Mouse (Mus musculus): ENCODE data around the gene Klf13. TPM values are rescaled to one million over a fixed set of nuclear protein-coding genes. Genes with fewer than 3 reads are reported as not detected.
A peak's percentile ranks its signal among the peaks of the same experiment; 100 is the strongest.

The Klf13 gene
- total RNA-seq, 2 experiments from 2014 or later: 189 to 211 TPM

GRCm38 (mm10) chr7:63907778-63908495, 30.8 kb downstream of the Klf13 start:
- no peak for DNase-seq

- DNase-seq: no peak
Measured at GRCm38 (mm10) chr7:63905642-63906041, 33.1 kb downstream of the Klf13 start.

GRCm38 (mm10) chr7:63905190-63905589, 33.5 kb downstream of the Klf13 start:
- no peak for DNase-seq

GRCm38 (mm10) chr7:63903635-63904380, 34.9 kb downstream of the Klf13 start:
- DNase-seq: no peak

GRCm38 (mm10) chr7:63902604-63903210, 36.0 kb downstream of the Klf13 start:
- DNase-seq: no peak

- no peak for DNase-seq
Measured at GRCm38 (mm10) chr7:63901942-63902341, 36.8 kb downstream of the Klf13 start.

GRCm38 (mm10) chr7:63901346-63901745, 37.4 kb downstream of the Klf13 start:
- peak in 1 of 2 experiments; percentile 64 for DNase-seq

GRCm38 (mm10) chr7:63900411-63900810, 38.3 kb downstream of the Klf13 start:
- DNase-seq: no peak

GRCm38 (mm10) chr7:63899925-63900324, 38.8 kb downstream of the Klf13 start:
- DNase-seq: no peak

- no peak for DNase-seq
Measured at GRCm38 (mm10) chr7:63898201-63898600, 40.5 kb downstream of the Klf13 start.

GRCm38 (mm10) chr7:63897655-63898054, 41.1 kb downstream of the Klf13 start:
- DNase-seq: no peak

- peak; percentile 90 to 91 for DNase-seq
Measured at GRCm38 (mm10) chr7:63896968-63897468, 41.7 kb downstream of the Klf13 start.

GRCm38 (mm10) chr7:63896276-63896967, 42.3 kb downstream of the Klf13 start:
- DNase-seq: no peak

GRCm38 (mm10) chr7:63895223-63895622, 43.5 kb downstream of the Klf13 start:
- DNase-seq: no peak

- DNase-seq: no peak
Measured at GRCm38 (mm10) chr7:63894662-63895061, 44.1 kb downstream of the Klf13 start.

- no peak for DNase-seq
Measured at GRCm38 (mm10) chr7:63893729-63894128, 45.0 kb downstream of the Klf13 start.

GRCm38 (mm10) chr7:63893201-63893600, 45.5 kb downstream of the Klf13 start:
- DNase-seq: peak in 1 of 2 experiments; percentile 58

- DNase-seq: no peak
Measured at GRCm38 (mm10) chr7:63891488-63892075, 47.1 kb downstream of the Klf13 start.

GRCm38 (mm10) chr7:63889116-63889975, 49.4 kb downstream of the Klf13 start:
- DNase-seq: no peak

GRCm38 (mm10) chr7:63888674-63889073, 50.0 kb downstream of the Klf13 start:
- no peak for DNase-seq

- DNase-seq: no peak
Measured at GRCm38 (mm10) chr7:63887602-63888123, 51.1 kb downstream of the Klf13 start.
